Mouse (Mus musculus) ovary, postnatal 10 days (tissue): ENCODE results near the gene Tbc1d14.

Experiments used
- DNase-seq: peaks from one replicate; pipeline ENCODE4 v3.0.0; 2022; ENCODE audit warnings: low spot score

Tbc1d14 gene

GRCm38 (mm10) chr5:36593176-36593575 lies at the start of gene Tbc1d14:
TSS of gene Tbc1d14 (minus strand) at chr5:36593276.
- DNase-seq, result no peak

GRCm38 (mm10) chr5:36625612-36626011 lies 32.5 kb upstream of the Tbc1d14 start:
- DNase-seq, result no peak

GRCm38 (mm10) chr5:36623670-36624069 lies 30.6 kb upstream of the Tbc1d14 start:
- no peak for DNase-seq

GRCm38 (mm10) chr5:36621058-36621449 lies 28.0 kb upstream of the Tbc1d14 start:
- DNase-seq, result no peak

GRCm38 (mm10) chr5:36620409-36621057 lies 27.5 kb upstream of the Tbc1d14 start:
- DNase-seq, result no peak

GRCm38 (mm10) chr5:36618890-36619289 lies 25.8 kb upstream of the Tbc1d14 start:
- no peak for DNase-seq

- DNase-seq, result no peak
These were observed 25.3 kb upstream of the Tbc1d14 start for GRCm38 (mm10) chr5:36618356-36618755.

GRCm38 (mm10) chr5:36614124-36614523 lies 21.0 kb upstream of the Tbc1d14 start:
- no peak for DNase-seq

GRCm38 (mm10) chr5:36608939-36609499 lies 15.9 kb upstream of the Tbc1d14 start:
- DNase-seq, result no peak

GRCm38 (mm10) chr5:36603031-36603430 lies 10.0 kb upstream of the Tbc1d14 start:
- no peak for DNase-seq

- DNase-seq, result no peak
These were observed 9.0 kb upstream of the Tbc1d14 start for GRCm38 (mm10) chr5:36602028-36602427.

- DNase-seq, result no peak
These were observed 8.4 kb upstream of the Tbc1d14 start for GRCm38 (mm10) chr5:36601492-36601891.

- DNase-seq, result no peak
These were observed 5.8 kb upstream of the Tbc1d14 start for GRCm38 (mm10) chr5:36598883-36599282.

GRCm38 (mm10) chr5:36597653-36598052 lies 4.6 kb upstream of the Tbc1d14 start:
- DNase-seq, result no peak

- DNase-seq, result no peak
These were observed 3.1 kb upstream of the Tbc1d14 start for GRCm38 (mm10) chr5:36596225-36596624.

- no peak for DNase-seq
These were observed 2.0 kb upstream of the Tbc1d14 start for GRCm38 (mm10) chr5:36595115-36595514.

- DNase-seq, result no peak
These were observed 1.3 kb upstream of the Tbc1d14 start for GRCm38 (mm10) chr5:36594344-36594743.

GRCm38 (mm10) chr5:36590499-36590920 lies 2.6 kb downstream of the Tbc1d14 start:
- no peak for DNase-seq

- no peak for DNase-seq
These were observed 8.8 kb downstream of the Tbc1d14 start for GRCm38 (mm10) chr5:36584299-36584698.

- DNase-seq, result peak; percentile 90
These were observed 11.0 kb downstream of the Tbc1d14 start for GRCm38 (mm10) chr5:36581924-36582642.

GRCm38 (mm10) chr5:36581259-36581923 lies 11.7 kb downstream of the Tbc1d14 start:
- DNase-seq, result no peak

GRCm38 (mm10) chr5:36579967-36580366 lies 13.1 kb downstream of the Tbc1d14 start:
- no peak for DNase-seq

GRCm38 (mm10) chr5:36578982-36579381 lies 14.1 kb downstream of the Tbc1d14 start:
- DNase-seq, result no peak
